Mouse (Mus musculus): ENCODE measurements around the gene Smug1. TPM values are rescaled to one million over a fixed set of nuclear protein-coding genes. Genes with fewer than 3 reads are reported as not detected.

Smug1 gene
- polyA plus RNA-seq, 1 experiment from 2014 or later = 25.5 TPM

- Histone ChIP-seq H3K27me3 (ENCODE audit: control insufficient read depth, insufficient read depth, low read depth, low read length) (peaks cover 10% of the 10 kb centered on the region), H3K9ac (ENCODE audit: low read depth, low read length) (no peak overlapping the region), H3K4me2 (ENCODE audit: low read length) (no peak overlapping the region), H3K27ac (ENCODE audit: low read length) (no peak overlapping the region), H3K4me3 (ENCODE audit: low read depth, low read length) (no peak overlapping the region), H3K4me1 (ENCODE audit: control insufficient read depth, insufficient read depth, low read length) (peaks cover 8% of the 10 kb centered on the region; the same call in 1 of the 2 replicates), H3K9me3 (replicated peaks; ENCODE audit: control insufficient read depth, low read length, poor library complexity, severe bottlenecking) (no peaks in the 10 kb centered on the region), H3K36me3 (ENCODE audit: control insufficient read depth, insufficient read depth, low read length) (no peaks in the 10 kb centered on the region)
- 42% methylated on average over 8 of the region's 8 CpGs for WGBS
- ATAC-seq = peak; percentile 66; the same call in 1 of the 2 replicates
Observed at GRCm38 (mm10) chr15:103108066-103108676, 58.7 kb downstream of the Smug1 start.

- Histone ChIP-seq H3K4me2 (ENCODE audit: low read length) (no peak overlapping the region), H3K27ac (ENCODE audit: low read length) (no peak overlapping the region), H3K9me3 (replicated peaks; ENCODE audit: control insufficient read depth, low read length, poor library complexity, severe bottlenecking) (no peaks in the 10 kb centered on the region), H3K4me3 (ENCODE audit: low read depth, low read length) (no peak overlapping the region), H3K4me1 (ENCODE audit: control insufficient read depth, insufficient read depth, low read length) (peaks cover 14% of the 10 kb centered on the region), H3K9ac (ENCODE audit: low read depth, low read length) (no peak overlapping the region), H3K27me3 (ENCODE audit: control insufficient read depth, insufficient read depth, low read depth, low read length) (peaks cover 18% of the 10 kb centered on the region), H3K36me3 (ENCODE audit: control insufficient read depth, insufficient read depth, low read length) (no peaks in the 10 kb centered on the region)
- ATAC-seq = no peak
- WGBS = 0% methylated on average over 2 of the region's 2 CpGs
Observed at GRCm38 (mm10) chr15:103106201-103106600, 60.7 kb downstream of the Smug1 start.

Other genes with a start within 250 kb of the Smug1 start
- not detected in 2 replicates for gene Hoxc13, start 246.0 kb downstream of the Smug1 start, polyA plus RNA-seq (2015; fragmentation: Nextera tagmentation; extraction: Ambion mirVana)
- not detected in 2 replicates for gene Hoxc12, start 230.3 kb downstream of the Smug1 start, polyA plus RNA-seq (2015; fragmentation: Nextera tagmentation; extraction: Ambion mirVana)
- gene Hoxc11, start 212.7 kb downstream of the Smug1 start, polyA plus RNA-seq (2015; fragmentation: Nextera tagmentation; extraction: Ambion mirVana) = not detected in 2 replicates
- gene Hoxc10, start 200.3 kb downstream of the Smug1 start, polyA plus RNA-seq (2015; fragmentation: Nextera tagmentation; extraction: Ambion mirVana) = not detected in 2 replicates
- 0.22 TPM in 1 of 2 replicates, not detected in the other for gene Hoxc5, start 199.6 kb downstream of the Smug1 start, polyA plus RNA-seq (2015; fragmentation: Nextera tagmentation; extraction: Ambion mirVana)
- not detected in 2 replicates for gene Hoxc9, start 190.7 kb downstream of the Smug1 start, polyA plus RNA-seq (2015; fragmentation: Nextera tagmentation; extraction: Ambion mirVana)
- gene Hoxc8, start 176.5 kb downstream of the Smug1 start, polyA plus RNA-seq (2015; fragmentation: Nextera tagmentation; extraction: Ambion mirVana) = not detected in 2 replicates
- not detected in 2 replicates for gene Hoxc6, start 168.8 kb downstream of the Smug1 start, polyA plus RNA-seq (2015; fragmentation: Nextera tagmentation; extraction: Ambion mirVana)
- not detected in 2 replicates for gene Hoxc4, start 148.2 kb downstream of the Smug1 start, polyA plus RNA-seq (2015; fragmentation: Nextera tagmentation; extraction: Ambion mirVana)
- gene Cbx5, start 72.7 kb upstream of the Smug1 start, polyA plus RNA-seq (2015; fragmentation: Nextera tagmentation; extraction: Ambion mirVana) = 139 and 151 TPM in 2 replicates
- gene Hnrnpa1, start 73.3 kb upstream of the Smug1 start, polyA plus RNA-seq (2015; fragmentation: Nextera tagmentation; extraction: Ambion mirVana) = 630 and 680 TPM in 2 replicates
- gene Nfe2, start 91.3 kb upstream of the Smug1 start, polyA plus RNA-seq (2015; fragmentation: Nextera tagmentation; extraction: Ambion mirVana) = 0.52 and 0.68 TPM in 2 replicates
- gene Copz1, start 105.6 kb upstream of the Smug1 start, polyA plus RNA-seq (2015; fragmentation: Nextera tagmentation; extraction: Ambion mirVana) = 200 and 205 TPM in 2 replicates
- 0.40 and 0.64 TPM in 2 replicates for gene Gpr84, start 143.5 kb upstream of the Smug1 start, polyA plus RNA-seq (2015; fragmentation: Nextera tagmentation; extraction: Ambion mirVana)
- 20.1 and 22.7 TPM in 2 replicates for gene Zfp385a, start 173.0 kb upstream of the Smug1 start, polyA plus RNA-seq (2015; fragmentation: Nextera tagmentation; extraction: Ambion mirVana)
- 5.8 and 7.4 TPM in 2 replicates for gene Itga5, start 199.7 kb upstream of the Smug1 start, polyA plus RNA-seq (2015; fragmentation: Nextera tagmentation; extraction: Ambion mirVana)

Measured in midbrain, embryonic 16.5 days (tissue).